Mouse (Mus musculus) A20 (cell line): ENCODE measurements around the gene Slc7a8.

Experiments
- DNase-seq: peaks from one replicate; pipeline ENCODE4 v3.0.0-alpha.2; 2011; ENCODE audit warnings: low read depth, low spot score

Slc7a8 gene

GRCm38 (mm10) chr14:54781610-54782365, at the start of gene Slc7a8:
Gene Slc7a8 (minus strand): TSS chr14:54781946.
- no peak for DNase-seq

GRCm38 (mm10) chr14:54823716-54824115, 42.0 kb upstream of the Slc7a8 start:
- DNase-seq = no peak

- no peak for DNase-seq
These were observed 40.6 kb upstream of the Slc7a8 start for GRCm38 (mm10) chr14:54822301-54822700.

GRCm38 (mm10) chr14:54817791-54818190, 36.0 kb upstream of the Slc7a8 start:
- peak; percentile 54 for DNase-seq

- no peak for DNase-seq
These were observed 34.0 kb upstream of the Slc7a8 start for GRCm38 (mm10) chr14:54815737-54816136.

- DNase-seq = no peak
These were observed 32.2 kb upstream of the Slc7a8 start, which contains the start of gene Rnf212b for GRCm38 (mm10) chr14:54813991-54814390. Gene Rnf212b (plus strand): TSS chr14:54814141.

- no peak for DNase-seq
These were observed 27.9 kb upstream of the Slc7a8 start for GRCm38 (mm10) chr14:54809668-54810033.

- no peak for DNase-seq
These were observed 27.2 kb upstream of the Slc7a8 start for GRCm38 (mm10) chr14:54808718-54809667.

GRCm38 (mm10) chr14:54806124-54806523, 24.4 kb upstream of the Slc7a8 start:
- DNase-seq = no peak

GRCm38 (mm10) chr14:54802428-54802827, 20.7 kb upstream of the Slc7a8 start:
- no peak for DNase-seq

GRCm38 (mm10) chr14:54799686-54800085, 17.9 kb upstream of the Slc7a8 start:
- DNase-seq = no peak

- DNase-seq = no peak
These were observed 15.0 kb upstream of the Slc7a8 start for GRCm38 (mm10) chr14:54796760-54797159.

- DNase-seq = no peak
These were observed 14.2 kb upstream of the Slc7a8 start for GRCm38 (mm10) chr14:54795901-54796300.

- DNase-seq = no peak
These were observed 12.4 kb upstream of the Slc7a8 start for GRCm38 (mm10) chr14:54793894-54794830.

GRCm38 (mm10) chr14:54793351-54793750, 11.6 kb upstream of the Slc7a8 start:
- DNase-seq = no peak

- DNase-seq = no peak
These were observed 10.4 kb upstream of the Slc7a8 start for GRCm38 (mm10) chr14:54792166-54792565.

GRCm38 (mm10) chr14:54788231-54788630, 6.5 kb upstream of the Slc7a8 start:
- DNase-seq = no peak

GRCm38 (mm10) chr14:54787226-54787625, 5.5 kb upstream of the Slc7a8 start:
- DNase-seq = peak; percentile 14

- DNase-seq = no peak
These were observed 4.7 kb upstream of the Slc7a8 start for GRCm38 (mm10) chr14:54786489-54786888.

GRCm38 (mm10) chr14:54785898-54786297, 4.2 kb upstream of the Slc7a8 start:
- DNase-seq = peak; percentile 83

GRCm38 (mm10) chr14:54782971-54783370, 1.2 kb upstream of the Slc7a8 start:
- no peak for DNase-seq
